Mouse (Mus musculus): ENCODE measurements around the gene Chd5. TPM values are rescaled to one million over a fixed set of nuclear protein-coding genes. Genes with fewer than 3 reads are reported as not detected.

Chd5 gene
- polyA plus RNA-seq, 1 experiment = 47.3 TPM

GRCm38 (mm10) chr4:152362180-152362579 is 23.7 kb downstream of the Chd5 start:
- TF ChIP-seq CTCF (IDR thresholded peaks at IDR 0.05; ENCODE audit: borderline replicate concordance, extremely low read depth, insufficient read depth, insufficient read length) (no peak), POLR2A (IDR thresholded peaks at IDR 0.05; ENCODE audit: borderline replicate concordance, extremely low read depth, insufficient read depth, insufficient read length, poor library complexity, severe bottlenecking) (no peak)
- no peak for DNase-seq (ENCODE audit: low read depth)

- DNase-seq (ENCODE audit: low read depth) = peak; percentile 77
- TF ChIP-seq CTCF (IDR thresholded peaks at IDR 0.05; ENCODE audit: borderline replicate concordance, extremely low read depth, insufficient read depth, insufficient read length) (no peak), POLR2A (IDR thresholded peaks at IDR 0.05; ENCODE audit: borderline replicate concordance, extremely low read depth, insufficient read depth, insufficient read length, poor library complexity, severe bottlenecking) (no peak)
Measured at GRCm38 (mm10) chr4:152365228-152365627, 26.8 kb downstream of the Chd5 start.

DNA sequence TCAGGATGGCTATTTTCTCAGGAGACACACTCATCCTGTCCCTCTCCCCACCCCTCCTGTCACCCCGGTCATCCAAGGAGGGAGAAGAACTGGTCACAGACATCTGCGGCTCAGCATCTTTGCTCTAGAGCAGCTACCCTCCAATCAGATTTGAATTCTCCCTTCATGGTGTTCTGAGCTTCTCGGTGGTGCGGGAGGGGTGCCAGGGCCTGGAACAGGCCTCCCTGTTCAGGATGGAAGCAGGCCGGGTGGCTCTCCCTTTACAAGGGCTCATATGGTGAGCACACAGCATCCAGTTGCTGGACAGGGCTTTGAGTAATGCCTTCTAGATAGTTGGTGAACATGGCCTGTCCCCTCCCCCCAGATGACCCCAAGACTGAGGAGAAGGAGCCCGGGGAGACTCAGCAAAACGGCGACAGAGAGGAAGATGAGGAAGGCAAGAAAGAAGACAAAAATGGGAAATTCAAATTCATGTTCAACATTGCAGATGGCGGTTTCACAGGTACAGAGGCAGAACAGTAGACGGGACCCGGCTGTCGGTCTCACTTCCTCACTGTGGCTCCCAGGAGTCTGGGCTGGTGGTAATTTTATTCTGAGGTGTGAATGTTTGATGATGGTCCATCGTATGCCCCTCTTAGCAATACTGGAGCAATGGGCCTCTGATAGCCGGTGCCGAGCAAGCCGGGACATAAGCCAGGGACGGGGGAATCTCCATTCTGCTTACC is 44.2 kb downstream of the Chd5 start:
- DNase-seq (ENCODE audit: low read depth) = no peak
- TF ChIP-seq POLR2A (IDR thresholded peaks at IDR 0.05; ENCODE audit: borderline replicate concordance, extremely low read depth, insufficient read depth, insufficient read length, poor library complexity, severe bottlenecking) (no peak), CTCF (IDR thresholded peaks at IDR 0.05; ENCODE audit: borderline replicate concordance, extremely low read depth, insufficient read depth, insufficient read length) (no peak)

DNA sequence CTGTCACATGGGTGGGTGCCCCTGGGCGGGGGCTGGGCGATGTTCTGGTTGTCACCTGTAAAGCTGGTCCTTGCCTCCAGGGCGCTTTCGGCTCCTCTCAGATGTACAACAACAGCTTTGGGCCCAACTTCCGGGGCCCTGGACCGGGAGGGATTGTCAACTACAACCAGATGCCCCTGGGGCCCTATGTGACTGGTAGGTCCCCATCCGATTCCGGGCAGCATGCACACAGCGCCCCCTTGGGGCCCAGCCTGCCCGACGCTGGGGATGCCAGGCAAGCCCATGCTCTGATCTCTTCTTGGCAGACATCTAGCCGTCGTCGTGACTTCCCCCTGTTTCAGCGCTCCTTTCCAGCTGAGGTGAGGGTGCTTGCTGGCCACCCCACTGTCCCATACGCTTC is 47.2 kb downstream of the Chd5 start:
- TF ChIP-seq POLR2A (IDR thresholded peaks at IDR 0.05; ENCODE audit: borderline replicate concordance, extremely low read depth, insufficient read depth, insufficient read length, poor library complexity, severe bottlenecking) (no peak), CTCF (IDR thresholded peaks at IDR 0.05; ENCODE audit: borderline replicate concordance, extremely low read depth, insufficient read depth, insufficient read length) (peak; percentile 36)
- no peak for DNase-seq (ENCODE audit: low read depth)

- DNase-seq (ENCODE audit: low read depth) = peak; percentile 42
- TF ChIP-seq CTCF (IDR thresholded peaks at IDR 0.05; ENCODE audit: borderline replicate concordance, extremely low read depth, insufficient read depth, insufficient read length) = no peak
- no peak for TF ChIP-seq POLR2A (IDR thresholded peaks at IDR 0.05; ENCODE audit: borderline replicate concordance, extremely low read depth, insufficient read depth, insufficient read length, poor library complexity, severe bottlenecking)
Measured at GRCm38 (mm10) chr4:152392192-152392591, 53.7 kb downstream of the Chd5 start.

GRCm38 (mm10) chr4:152392627-152393026 is 54.2 kb downstream of the Chd5 start:
- no peak for DNase-seq (ENCODE audit: low read depth)
- no peak for TF ChIP-seq POLR2A (IDR thresholded peaks at IDR 0.05; ENCODE audit: borderline replicate concordance, extremely low read depth, insufficient read depth, insufficient read length, poor library complexity, severe bottlenecking)
- TF ChIP-seq CTCF (IDR thresholded peaks at IDR 0.05; ENCODE audit: borderline replicate concordance, extremely low read depth, insufficient read depth, insufficient read length) = no peak

DNA sequence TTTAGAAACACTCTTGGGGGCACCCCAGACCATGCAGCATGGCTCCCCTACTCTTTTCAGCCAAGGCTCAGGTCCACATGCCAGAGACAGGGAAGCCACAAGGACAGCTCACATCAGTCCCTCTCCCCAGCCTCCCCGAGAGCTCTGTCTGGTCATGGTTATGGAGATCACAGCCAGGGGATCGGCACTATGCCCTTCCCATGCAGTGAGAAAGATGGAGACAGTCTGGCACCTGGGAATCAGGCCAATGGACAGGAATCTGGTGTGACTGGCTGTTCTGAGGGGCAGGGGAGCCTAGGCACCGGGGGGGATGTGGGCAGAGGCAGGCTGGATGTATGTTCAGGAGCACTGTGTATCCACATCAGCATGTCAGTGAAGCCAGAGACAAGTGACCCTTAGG is 60.5 kb downstream of the Chd5 start:
- TF ChIP-seq POLR2A (IDR thresholded peaks at IDR 0.05; ENCODE audit: borderline replicate concordance, extremely low read depth, insufficient read depth, insufficient read length, poor library complexity, severe bottlenecking) (no peak), CTCF (IDR thresholded peaks at IDR 0.05; ENCODE audit: borderline replicate concordance, extremely low read depth, insufficient read depth, insufficient read length) (no peak)
- DNase-seq (ENCODE audit: low read depth) = no peak

GRCm38 (mm10) chr4:152405143-152405542 is 66.7 kb downstream of the Chd5 start:
- peak; percentile 85 for DNase-seq (ENCODE audit: low read depth)
- TF ChIP-seq CTCF (IDR thresholded peaks at IDR 0.05; ENCODE audit: borderline replicate concordance, extremely low read depth, insufficient read depth, insufficient read length) = no peak

GRCm38 (mm10) chr4:152405671-152406201 is 67.3 kb downstream of the Chd5 start:
- peak; percentile 32 for DNase-seq (ENCODE audit: low read depth)
- TF ChIP-seq CTCF (IDR thresholded peaks at IDR 0.05; ENCODE audit: borderline replicate concordance, extremely low read depth, insufficient read depth, insufficient read length) (no peak), POLR2A (IDR thresholded peaks at IDR 0.05; ENCODE audit: borderline replicate concordance, extremely low read depth, insufficient read depth, insufficient read length, poor library complexity, severe bottlenecking) (no peak)

DNA sequence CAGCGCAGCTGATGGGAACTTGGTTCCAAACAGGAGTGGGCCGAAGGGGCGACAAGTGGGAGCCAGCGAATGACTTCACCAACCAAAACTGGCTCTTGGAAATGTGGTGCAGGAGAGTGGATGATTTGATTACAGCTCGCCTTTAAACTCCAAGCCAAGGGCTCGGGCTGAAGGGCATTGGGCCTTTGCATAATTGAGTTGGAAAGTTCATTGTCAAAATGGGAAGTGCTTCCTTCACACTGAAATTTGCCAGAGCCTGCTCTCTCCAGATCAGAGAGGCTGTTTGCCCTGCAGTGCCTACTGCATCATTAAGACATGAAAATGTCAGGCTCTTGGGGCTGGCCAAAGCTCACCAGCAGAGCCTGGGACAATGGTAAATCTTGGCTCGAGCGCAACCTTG is 68.1 kb downstream of the Chd5 start:
- TF ChIP-seq POLR2A (IDR thresholded peaks at IDR 0.05; ENCODE audit: borderline replicate concordance, extremely low read depth, insufficient read depth, insufficient read length, poor library complexity, severe bottlenecking) = no peak
- no peak for TF ChIP-seq CTCF (IDR thresholded peaks at IDR 0.05; ENCODE audit: borderline replicate concordance, extremely low read depth, insufficient read depth, insufficient read length)
- peak; percentile 73 for DNase-seq (ENCODE audit: low read depth)

- TF ChIP-seq POLR2A (IDR thresholded peaks at IDR 0.05; ENCODE audit: borderline replicate concordance, extremely low read depth, insufficient read depth, insufficient read length, poor library complexity, severe bottlenecking) (no peak), CTCF (IDR thresholded peaks at IDR 0.05; ENCODE audit: borderline replicate concordance, extremely low read depth, insufficient read depth, insufficient read length) (no peak)
- no peak for DNase-seq (ENCODE audit: low read depth)
Measured at GRCm38 (mm10) chr4:152410961-152411360, 72.5 kb downstream of the Chd5 start.

GRCm38 (mm10) chr4:152412524-152413080 is 74.2 kb downstream of the Chd5 start:
- TF ChIP-seq POLR2A (IDR thresholded peaks at IDR 0.05; ENCODE audit: borderline replicate concordance, extremely low read depth, insufficient read depth, insufficient read length, poor library complexity, severe bottlenecking) = no peak
- TF ChIP-seq CTCF (IDR thresholded peaks at IDR 0.05; ENCODE audit: borderline replicate concordance, extremely low read depth, insufficient read depth, insufficient read length) = no peak
- peak; percentile 53 for DNase-seq (ENCODE audit: low read depth)
